Mouse (Mus musculus): ENCODE data around the gene Cmah. TPM values are rescaled to one million over a fixed set of nuclear protein-coding genes. Genes with fewer than 3 reads are reported as not detected.

Gene Cmah
- polyA plus RNA-seq, 1 experiment from 2014 or later = 0.11 TPM

DNA sequence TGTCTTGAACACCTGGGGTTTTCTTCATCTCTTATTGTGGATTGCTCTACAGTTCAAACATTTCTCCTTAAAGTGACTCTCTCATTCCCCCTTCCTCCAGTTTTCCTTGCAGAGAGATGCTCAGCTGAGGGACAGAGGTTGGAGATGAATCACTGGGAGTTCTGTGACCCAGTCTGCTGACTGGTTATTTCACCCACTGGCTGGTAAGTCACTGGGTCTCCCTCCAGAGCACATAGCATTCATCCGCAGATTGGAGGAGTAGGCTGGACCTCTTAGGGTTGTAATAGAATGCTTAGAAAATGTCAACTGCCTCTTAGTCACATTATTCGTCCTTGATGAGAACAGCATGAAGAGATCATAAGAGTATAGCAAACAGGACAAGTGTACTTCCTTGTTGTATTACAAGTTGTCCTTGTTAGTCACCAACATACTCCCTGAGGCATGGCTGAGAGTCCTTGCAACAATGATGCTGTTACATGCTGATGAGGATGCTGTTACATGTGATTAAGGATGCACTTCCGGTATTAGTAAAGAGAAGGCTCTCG is 161.4 kb downstream of the Cmah start:
- 90% methylated on average over 4 of the region's 4 CpGs for WGBS
- no peak for ATAC-seq (replicated peaks)

DNA sequence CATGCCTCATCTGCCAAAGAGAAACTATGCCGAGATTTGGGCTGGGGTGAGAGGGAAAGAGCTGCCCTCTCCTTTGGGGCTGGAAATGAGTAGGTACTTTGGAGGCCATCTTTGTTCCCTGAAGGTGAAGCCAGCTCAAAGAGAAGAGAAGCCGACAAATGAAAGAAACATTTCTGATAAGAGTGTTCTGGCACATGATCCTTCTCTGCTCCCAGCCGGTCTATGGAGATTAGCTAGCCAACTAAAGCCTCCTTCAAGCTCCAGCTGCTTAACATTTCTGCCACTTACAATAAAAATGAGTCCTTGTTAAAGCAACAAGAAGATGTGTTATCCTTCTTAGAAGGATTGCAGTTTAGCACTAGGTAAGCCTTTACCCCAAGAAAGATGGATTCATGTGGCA is 162.3 kb downstream of the Cmah start:
- no peak overlapping the region for H3K4me2 ChIP-seq (replicated peaks)
- no peak overlapping the region for H3K27ac ChIP-seq (replicated peaks)
- no peak overlapping the region for H3K9ac ChIP-seq (replicated peaks)
- no peak for ATAC-seq (replicated peaks)
- H3K27me3 ChIP-seq = no peaks in the 10 kb centered on the region
- no peaks in the 10 kb centered on the region for H3K36me3 ChIP-seq
- no peaks in the 10 kb centered on the region for H3K9me3 ChIP-seq
- H3K4me3 ChIP-seq = no peak overlapping the region
- no peaks in the 10 kb centered on the region for H3K4me1 ChIP-seq
- WGBS = 88% methylated on average over 3 of the region's 3 CpGs

More for the DNA sequence above, 161.4 kb downstream of the Cmah start:
- no peak overlapping the region for H3K4me3 ChIP-seq
- no peaks in the 10 kb centered on the region for H3K27me3 ChIP-seq
- no peaks in the 10 kb centered on the region for H3K36me3 ChIP-seq
- H3K9ac ChIP-seq (replicated peaks) = no peak overlapping the region
- no peaks in the 10 kb centered on the region for H3K4me1 ChIP-seq
- H3K4me2 ChIP-seq (replicated peaks) = no peak overlapping the region
- no peaks in the 10 kb centered on the region for H3K9me3 ChIP-seq
- no peak overlapping the region for H3K27ac ChIP-seq (replicated peaks)

DNA sequence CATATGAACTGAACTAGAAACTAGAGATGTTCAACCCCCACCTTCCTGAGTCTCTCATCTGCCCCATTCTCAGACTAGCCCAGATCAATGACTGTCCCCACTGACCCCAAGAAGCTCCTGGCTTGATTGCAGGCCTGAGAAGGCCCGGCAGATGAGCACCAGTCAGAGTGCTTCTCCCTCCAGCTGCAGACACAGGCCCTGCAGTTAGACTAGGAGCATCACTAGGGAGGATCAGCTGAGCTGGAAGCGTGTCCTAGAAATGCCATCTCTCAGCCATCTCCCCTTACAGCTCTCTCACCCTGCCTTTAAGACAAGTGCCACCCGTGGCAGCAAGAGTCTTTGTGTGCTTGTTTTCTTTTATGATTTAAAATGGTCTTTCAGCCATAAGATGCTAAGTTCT is 162.8 kb downstream of the Cmah start:
- no peaks in the 10 kb centered on the region for H3K27me3 ChIP-seq
- no peak overlapping the region for H3K4me2 ChIP-seq (replicated peaks)
- ATAC-seq (replicated peaks) = no peak
- no peak overlapping the region for H3K9ac ChIP-seq (replicated peaks)
- no peak overlapping the region for H3K4me3 ChIP-seq
- no peaks in the 10 kb centered on the region for H3K36me3 ChIP-seq
- no peaks in the 10 kb centered on the region for H3K4me1 ChIP-seq
- H3K27ac ChIP-seq (replicated peaks) = no peak overlapping the region
- 70% methylated on average over 3 of the region's 3 CpGs for WGBS
- no peaks in the 10 kb centered on the region for H3K9me3 ChIP-seq

DNA sequence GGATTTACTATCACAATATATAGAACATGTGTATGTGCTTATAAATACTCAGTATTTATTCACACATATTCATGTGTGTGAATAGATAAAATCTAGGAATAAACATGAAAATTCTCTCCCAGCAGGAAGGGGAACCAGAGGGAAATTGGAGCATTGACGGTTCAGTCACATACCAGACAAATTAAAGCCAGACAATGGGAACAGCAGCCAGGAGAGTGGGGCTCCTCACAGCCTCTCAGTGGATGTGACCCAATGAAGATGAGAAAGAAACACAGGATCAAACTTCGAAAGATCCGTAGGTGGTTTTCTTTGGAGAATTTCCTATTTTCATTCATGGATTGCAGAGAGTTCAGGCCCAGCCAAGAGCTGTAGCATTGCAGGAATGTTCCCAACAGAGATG is 163.9 kb downstream of the Cmah start:
- H3K4me1 ChIP-seq = no peaks in the 10 kb centered on the region
- H3K27me3 ChIP-seq = no peaks in the 10 kb centered on the region
- H3K27ac ChIP-seq (replicated peaks) = no peak overlapping the region
- H3K9me3 ChIP-seq = no peaks in the 10 kb centered on the region
- H3K36me3 ChIP-seq = no peaks in the 10 kb centered on the region
- H3K9ac ChIP-seq (replicated peaks) = no peak overlapping the region
- H3K4me2 ChIP-seq (replicated peaks) = no peak overlapping the region
- ATAC-seq (replicated peaks) = no peak
- 64% methylated on average over 3 of the region's 3 CpGs for WGBS
- no peak overlapping the region for H3K4me3 ChIP-seq

DNA sequence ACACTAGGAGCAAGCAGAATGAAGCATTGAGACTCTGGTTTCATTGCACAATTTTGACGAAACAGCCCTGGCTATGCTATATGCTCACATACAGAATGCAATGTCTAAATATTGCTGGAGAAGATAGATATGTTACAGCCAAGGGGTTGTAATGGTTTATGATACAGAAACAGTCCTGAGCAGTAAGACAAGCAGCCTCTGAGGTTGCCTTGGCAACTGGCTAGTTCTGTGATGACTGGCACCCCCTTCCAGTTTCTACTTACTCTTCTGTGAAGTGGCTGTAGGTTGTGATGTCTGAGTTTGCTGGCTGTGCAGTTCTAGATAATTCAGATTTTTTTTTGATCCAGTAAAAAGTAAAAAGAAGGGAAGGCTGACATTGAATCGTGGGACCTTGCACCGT is 166.6 kb downstream of the Cmah start:
- Histone ChIP-seq H3K36me3 (no peaks in the 10 kb centered on the region), H3K4me1 (no peaks in the 10 kb centered on the region), H3K4me3 (no peak overlapping the region), H3K27me3 (no peaks in the 10 kb centered on the region), H3K9me3 (no peaks in the 10 kb centered on the region), H3K27ac (replicated peaks) (peak overlapping the region; percentile 34; the same call in 1 of the 2 replicates), H3K9ac (replicated peaks) (no peak overlapping the region), H3K4me2 (replicated peaks) (no peak overlapping the region)
- WGBS = 86% methylated on average over 3 of the region's 3 CpGs
- peak; percentile 51; the same call in 1 of the 2 replicates for ATAC-seq (replicated peaks)

DNA sequence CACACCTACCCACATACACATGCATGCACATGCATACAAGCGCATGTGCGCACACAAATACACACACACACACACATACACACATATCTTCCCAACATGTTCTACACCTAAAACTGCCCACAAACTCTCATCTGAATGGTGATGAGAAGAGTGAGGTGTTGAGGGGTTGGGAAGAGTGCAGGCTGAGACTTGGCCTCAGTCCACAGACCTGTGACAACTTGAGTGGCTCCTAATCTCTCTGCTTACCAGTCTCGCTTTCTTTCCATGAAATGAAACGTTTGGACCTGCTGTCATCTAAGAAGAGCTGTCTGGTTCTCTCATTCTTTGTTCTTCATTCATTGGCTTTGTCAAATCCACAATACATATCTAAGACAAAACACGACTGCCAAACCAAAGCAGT is 169.1 kb downstream of the Cmah start:
- Histone ChIP-seq H3K36me3 (no peaks in the 10 kb centered on the region), H3K4me1 (peaks cover 3% of the 10 kb centered on the region), H3K4me2 (replicated peaks) (no peak overlapping the region), H3K27me3 (no peaks in the 10 kb centered on the region), H3K27ac (replicated peaks) (no peak overlapping the region), H3K9ac (replicated peaks) (no peak overlapping the region), H3K4me3 (no peak overlapping the region), H3K9me3 (no peaks in the 10 kb centered on the region)
- ATAC-seq (replicated peaks) = no peak
- 82% methylated on average over 5 of the region's 5 CpGs for WGBS

DNA sequence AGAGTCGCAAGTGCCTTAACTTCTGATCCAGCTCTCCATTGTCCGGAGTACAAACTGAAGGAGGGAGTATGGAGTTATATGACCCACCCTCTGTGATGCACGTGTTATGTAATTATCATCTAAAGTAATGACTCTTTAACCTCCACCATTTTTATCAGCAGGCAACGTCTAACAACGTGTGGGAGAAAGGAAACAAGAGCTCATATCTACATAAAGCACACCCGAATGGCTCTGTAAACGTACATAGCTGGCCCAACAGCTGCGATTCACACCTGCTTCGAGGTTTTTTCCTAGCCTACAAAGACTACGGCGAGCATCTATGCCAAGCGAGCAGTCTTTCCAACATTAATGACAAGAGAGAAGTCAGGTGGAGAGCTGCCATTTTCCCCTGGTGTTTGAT is 169.8 kb downstream of the Cmah start:
- H3K36me3 ChIP-seq = no peaks in the 10 kb centered on the region
- no peak overlapping the region for H3K4me2 ChIP-seq (replicated peaks)
- no peaks in the 10 kb centered on the region for H3K9me3 ChIP-seq
- H3K4me3 ChIP-seq = no peak overlapping the region
- ATAC-seq (replicated peaks) = no peak
- no peak overlapping the region for H3K27ac ChIP-seq (replicated peaks)
- no peak overlapping the region for H3K9ac ChIP-seq (replicated peaks)
- H3K4me1 ChIP-seq = peaks cover 3% of the 10 kb centered on the region
- 78% methylated on average over 12 of the region's 12 CpGs for WGBS
- H3K27me3 ChIP-seq = no peaks in the 10 kb centered on the region

DNA sequence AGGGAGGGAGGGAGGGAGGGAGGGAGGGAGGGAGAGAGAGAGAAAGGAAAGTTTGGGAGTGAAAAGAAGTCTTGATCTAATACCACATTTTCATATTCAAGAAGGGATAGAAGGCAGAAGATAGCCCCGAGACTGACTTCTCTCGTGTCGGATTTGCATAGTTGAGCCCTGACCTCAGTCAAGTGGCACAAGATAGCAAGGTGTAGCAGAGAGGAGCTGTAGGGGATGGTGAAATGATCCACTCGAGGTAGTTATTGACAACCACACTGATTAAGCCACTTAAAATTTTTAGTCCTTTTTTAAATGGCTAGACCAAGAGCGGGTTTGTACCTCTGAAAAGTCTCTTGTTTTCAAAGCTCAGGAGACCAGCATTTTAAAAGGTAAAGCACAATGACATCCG is 171.1 kb downstream of the Cmah start:
- no peak for ATAC-seq (replicated peaks)
- Histone ChIP-seq H3K27ac (replicated peaks) (no peak overlapping the region), H3K4me1 (peaks cover 3% of the 10 kb centered on the region), H3K27me3 (no peaks in the 10 kb centered on the region), H3K4me3 (no peak overlapping the region), H3K36me3 (no peaks in the 10 kb centered on the region), H3K4me2 (replicated peaks) (no peak overlapping the region), H3K9ac (replicated peaks) (no peak overlapping the region), H3K9me3 (no peaks in the 10 kb centered on the region)
- WGBS = 87% methylated on average over 6 of the region's 6 CpGs

DNA sequence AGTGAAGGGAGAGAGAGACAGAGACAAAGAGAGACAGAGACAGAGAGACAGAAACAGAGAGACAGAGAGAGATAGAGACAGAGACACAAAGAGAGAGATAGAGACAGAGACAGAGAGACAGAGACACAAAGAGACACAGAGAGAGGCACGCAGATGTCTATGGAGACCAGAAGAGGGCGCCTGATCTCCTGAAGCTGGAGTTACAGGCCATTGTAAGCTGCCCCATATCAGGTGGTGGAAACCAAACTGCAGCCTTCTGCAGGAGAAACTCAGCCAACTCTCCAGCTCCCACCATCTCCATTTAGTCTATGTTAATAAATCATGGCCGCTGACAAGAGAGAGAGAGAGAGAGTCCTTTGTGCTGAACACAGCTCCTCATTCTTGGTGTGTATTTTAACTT is 172.3 kb downstream of the Cmah start:
- Histone ChIP-seq H3K36me3 (no peaks in the 10 kb centered on the region), H3K4me1 (peaks cover 3% of the 10 kb centered on the region), H3K9ac (replicated peaks) (no peak overlapping the region), H3K27ac (replicated peaks) (no peak overlapping the region), H3K4me2 (replicated peaks) (no peak overlapping the region), H3K27me3 (no peaks in the 10 kb centered on the region), H3K9me3 (no peaks in the 10 kb centered on the region), H3K4me3 (no peak overlapping the region)
- ATAC-seq (replicated peaks) = no peak
- 45% methylated on average over 3 of the region's 3 CpGs for WGBS

DNA sequence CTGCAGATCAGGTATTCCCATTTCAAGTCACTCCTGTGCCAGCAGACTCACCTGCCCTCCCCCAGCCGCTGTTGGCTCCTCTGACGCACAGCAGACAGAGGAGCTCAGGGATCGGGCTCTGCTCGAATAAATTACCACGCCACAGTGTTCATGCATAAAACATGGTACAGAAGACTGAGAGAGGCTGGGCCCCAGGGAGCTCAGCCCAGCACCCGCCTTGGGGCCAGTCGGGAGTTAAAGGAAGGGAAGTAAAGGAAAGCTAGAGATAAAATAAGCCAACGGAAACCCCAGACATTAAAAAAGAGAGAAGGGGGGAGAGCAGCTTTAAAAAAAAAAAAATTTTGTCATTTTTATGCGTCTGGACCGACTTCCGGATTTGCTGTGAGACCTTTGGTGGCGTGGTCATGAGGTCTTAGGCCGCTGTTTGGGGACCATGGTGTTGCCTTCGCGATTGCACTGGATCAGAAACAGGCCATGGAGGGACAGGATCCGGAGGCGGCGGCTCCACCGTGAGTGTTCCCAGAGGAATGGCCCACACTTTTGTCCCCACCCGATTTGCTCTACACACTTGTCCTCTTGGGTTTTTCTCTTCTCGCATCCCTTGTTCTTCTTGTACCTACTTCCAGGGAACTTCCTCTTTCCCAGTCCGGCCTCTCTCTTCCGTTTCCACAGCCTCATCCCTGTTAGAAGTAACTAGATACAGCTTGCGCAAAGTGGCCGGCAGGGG is 174.1 kb downstream of the Cmah start:
- 67% methylated on average over 25 of the region's 25 CpGs for WGBS
- Histone ChIP-seq H3K9ac (replicated peaks) (no peak overlapping the region), H3K4me2 (replicated peaks) (no peak overlapping the region), H3K9me3 (no peaks in the 10 kb centered on the region), H3K4me1 (peaks cover 3% of the 10 kb centered on the region), H3K36me3 (no peaks in the 10 kb centered on the region), H3K4me3 (no peak overlapping the region), H3K27ac (replicated peaks) (no peak overlapping the region), H3K27me3 (no peaks in the 10 kb centered on the region)
- ATAC-seq (replicated peaks) = peak; percentile 61; the same call in 1 of the 2 replicates

DNA sequence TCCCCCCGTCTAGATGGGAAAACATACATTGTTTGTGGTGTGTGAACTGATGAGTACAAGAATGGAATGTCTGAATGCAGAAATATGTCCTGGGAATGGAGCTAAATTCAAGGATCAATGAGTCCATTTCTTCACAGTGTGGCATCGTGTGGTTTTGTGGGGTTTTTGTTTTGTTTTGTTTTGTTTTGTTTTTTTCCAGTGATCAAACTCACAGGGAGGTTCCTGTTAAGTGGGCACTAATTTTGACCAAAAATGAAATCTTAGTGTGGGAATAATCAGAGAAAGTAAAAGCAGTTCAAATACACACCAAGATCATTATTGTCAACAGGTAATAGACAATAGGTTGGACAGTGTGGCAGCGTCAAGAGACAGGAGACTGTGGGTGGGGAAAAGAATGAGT is 174.7 kb downstream of the Cmah start:
- no peaks in the 10 kb centered on the region for H3K9me3 ChIP-seq
- 88% methylated on average over 3 of the region's 3 CpGs for WGBS
- no peak overlapping the region for H3K4me3 ChIP-seq

DNA sequence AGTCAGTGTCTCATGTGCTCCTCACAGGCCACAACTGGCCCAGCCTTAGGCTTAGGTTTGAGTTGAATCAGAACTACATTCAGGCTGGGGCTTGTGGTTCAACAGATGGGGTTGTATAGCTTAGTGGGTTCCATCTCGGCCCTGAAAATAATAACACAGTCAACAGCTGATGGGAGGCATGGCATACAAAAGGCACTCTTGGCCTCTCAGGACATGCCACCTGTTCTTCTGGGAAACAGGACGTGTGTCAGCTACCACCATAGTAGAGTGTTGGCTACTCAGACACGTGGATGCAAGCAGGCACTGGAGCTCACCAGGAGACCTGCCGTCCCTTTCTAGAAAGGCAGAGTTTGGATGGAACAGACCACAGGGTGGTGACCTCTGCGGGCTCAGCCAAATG is 178.6 kb downstream of the Cmah start:
- H3K27me3 ChIP-seq = no peaks in the 10 kb centered on the region
- no peak overlapping the region for H3K9ac ChIP-seq (replicated peaks)
- no peak overlapping the region for H3K4me3 ChIP-seq
- ATAC-seq (replicated peaks) = no peak
- no peak overlapping the region for H3K4me2 ChIP-seq (replicated peaks)
- no peak overlapping the region for H3K27ac ChIP-seq (replicated peaks)
- WGBS = 88% methylated on average over 5 of the region's 5 CpGs
- no peaks in the 10 kb centered on the region for H3K9me3 ChIP-seq
- H3K4me1 ChIP-seq = peaks cover 3% of the 10 kb centered on the region
- no peaks in the 10 kb centered on the region for H3K36me3 ChIP-seq

More for the DNA sequence above, 174.7 kb downstream of the Cmah start:
- no peak overlapping the region for H3K27ac ChIP-seq (replicated peaks)
- H3K4me2 ChIP-seq (replicated peaks) = no peak overlapping the region
- peaks cover 3% of the 10 kb centered on the region for H3K4me1 ChIP-seq
- no peaks in the 10 kb centered on the region for H3K36me3 ChIP-seq
- H3K27me3 ChIP-seq = no peaks in the 10 kb centered on the region
- H3K9ac ChIP-seq (replicated peaks) = no peak overlapping the region
- ATAC-seq (replicated peaks) = no peak

DNA sequence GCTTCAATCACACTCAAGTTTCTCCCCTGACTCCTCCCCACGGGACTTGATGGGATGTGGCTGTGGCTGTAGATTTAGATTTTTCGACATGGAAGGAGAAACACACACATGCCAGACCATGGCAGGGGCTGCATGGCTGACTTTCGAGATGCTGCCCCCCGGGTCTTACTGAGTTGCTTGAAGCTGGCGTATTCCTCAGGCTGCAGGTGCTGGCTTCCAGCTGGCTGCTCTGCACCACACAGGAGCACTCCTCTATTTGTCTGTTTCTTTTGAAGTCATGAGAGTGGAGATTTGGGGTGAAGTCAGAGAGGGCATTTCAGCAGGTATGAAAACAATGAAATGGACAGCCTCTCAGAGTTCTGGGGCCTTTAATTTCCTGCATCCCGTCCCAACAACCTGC is 180.0 kb downstream of the Cmah start:
- no peaks in the 10 kb centered on the region for H3K4me1 ChIP-seq
- WGBS = 82% methylated on average over 6 of the region's 6 CpGs
- H3K4me2 ChIP-seq (replicated peaks) = no peak overlapping the region
- no peak overlapping the region for H3K4me3 ChIP-seq
- H3K27me3 ChIP-seq = no peaks in the 10 kb centered on the region
- no peak overlapping the region for H3K27ac ChIP-seq (replicated peaks)
- H3K9me3 ChIP-seq = no peaks in the 10 kb centered on the region
- H3K9ac ChIP-seq (replicated peaks) = no peak overlapping the region
- no peaks in the 10 kb centered on the region for H3K36me3 ChIP-seq
- ATAC-seq (replicated peaks) = no peak

Measured in forebrain, embryonic 15.5 days (tissue).